Mouse (Mus musculus): Measurements from ENCODE around the gene Rps10.

Gene Rps10

GRCm38 (mm10) chr17:27636132-27637020, at the start of gene Rps10:
Gene Rps10, minus strand, starts transcription at chr17:27636669.
- peak in 1 of 2 experiments; percentile 49 for DNase-seq

GRCm38 (mm10) chr17:27685550-27685913, 49.1 kb upstream of the Rps10 start:
- peak in 1 of 2 experiments; percentile 41 for DNase-seq

GRCm38 (mm10) chr17:27684886-27685549, 48.5 kb upstream of the Rps10 start:
- peak; percentile 74 to 76 for DNase-seq

DNA sequence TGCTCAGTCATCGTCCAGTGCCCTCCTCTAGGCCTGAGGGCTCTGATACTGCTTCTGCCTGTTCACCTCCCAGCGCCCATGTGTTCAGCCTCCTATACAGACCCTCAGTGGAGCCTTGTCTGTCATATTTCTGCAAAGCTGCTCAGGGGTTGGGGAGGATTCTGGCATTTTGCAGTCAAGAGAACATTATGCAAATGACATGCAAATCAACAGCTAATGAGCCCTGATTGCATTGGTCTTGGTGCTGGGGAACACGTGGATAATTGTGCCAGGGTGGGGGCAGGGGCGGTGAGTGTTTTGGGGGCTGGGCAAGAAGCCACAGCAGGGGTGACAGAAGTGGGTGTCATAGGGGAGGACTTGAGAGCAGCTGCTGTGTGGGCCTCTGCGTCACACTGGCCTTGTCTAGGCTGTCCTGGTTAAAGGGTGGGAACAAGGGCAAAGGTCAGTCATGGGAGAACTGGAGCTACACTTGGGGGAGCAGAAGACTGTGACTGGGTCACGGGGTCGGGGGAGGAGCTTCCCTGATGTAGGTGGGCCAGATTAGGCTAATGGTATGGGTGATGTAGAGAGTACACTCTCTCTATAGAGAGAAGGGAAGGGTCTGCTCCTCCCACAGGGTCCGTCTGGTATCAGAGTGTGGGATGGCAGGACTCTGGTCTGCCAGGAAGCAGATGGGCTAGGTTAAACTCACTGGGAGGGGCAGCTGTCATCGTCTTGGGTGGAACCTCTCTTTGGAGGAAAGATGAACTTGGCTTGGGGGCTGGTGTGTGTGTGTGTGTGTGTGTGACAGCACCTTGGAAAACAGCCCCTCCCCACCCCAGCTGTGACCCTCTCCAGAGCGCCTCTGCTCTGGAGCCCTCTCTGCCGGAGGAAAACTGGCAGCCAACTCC, 42.7 kb upstream of the Rps10 start:
- DNase-seq: peak in 1 of 2 experiments; percentile 39

GRCm38 (mm10) chr17:27677756-27678155, 41.3 kb upstream of the Rps10 start:
- no peak for DNase-seq

GRCm38 (mm10) chr17:27676270-27676669, 39.8 kb upstream of the Rps10 start:
- no peak for DNase-seq

DNA sequence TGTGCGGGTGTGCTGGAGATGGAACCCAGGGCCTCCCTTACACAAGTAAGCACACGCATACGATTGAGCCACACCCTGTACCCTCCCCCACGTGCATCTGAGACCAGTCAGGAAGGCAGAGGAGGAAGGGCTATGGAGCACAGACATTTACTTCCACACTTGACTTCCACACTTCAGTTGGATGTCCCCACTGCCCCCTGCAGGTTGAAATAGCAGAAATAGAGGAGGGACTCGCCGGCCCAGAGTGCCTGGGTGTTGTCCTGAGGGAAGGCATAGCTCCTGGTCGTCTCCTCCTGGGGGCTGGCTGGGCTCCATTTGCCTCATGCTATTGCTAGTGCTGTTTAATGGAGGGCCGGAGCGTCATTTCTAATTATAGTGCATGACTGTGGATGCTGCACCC, 39.0 kb upstream of the Rps10 start:
- peak; percentile 50 to 54 for DNase-seq

- DNase-seq: peak in 1 of 2 experiments; percentile 51
These were observed 37.5 kb upstream of the Rps10 start for GRCm38 (mm10) chr17:27673945-27674344.

DNA sequence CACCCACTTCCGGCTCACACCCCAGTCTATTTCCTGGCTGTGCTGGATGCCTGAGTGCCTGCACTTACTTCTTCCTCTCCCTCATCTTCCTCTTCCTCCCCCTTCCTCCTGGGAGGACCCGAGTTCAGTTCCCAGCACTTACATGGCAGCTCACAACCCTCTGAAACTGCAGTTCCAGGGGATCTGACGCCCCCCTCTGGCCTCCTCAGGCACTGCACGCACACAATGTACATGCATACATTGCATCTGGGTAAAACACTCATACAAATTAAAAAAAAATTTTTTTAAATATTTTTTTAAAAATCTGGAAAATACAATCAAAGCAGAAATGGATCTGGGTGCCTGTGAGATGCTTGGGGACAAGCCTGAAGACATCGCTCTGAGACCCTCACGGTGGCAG, 35.3 kb upstream of the Rps10 start:
- DNase-seq: no peak

DNA sequence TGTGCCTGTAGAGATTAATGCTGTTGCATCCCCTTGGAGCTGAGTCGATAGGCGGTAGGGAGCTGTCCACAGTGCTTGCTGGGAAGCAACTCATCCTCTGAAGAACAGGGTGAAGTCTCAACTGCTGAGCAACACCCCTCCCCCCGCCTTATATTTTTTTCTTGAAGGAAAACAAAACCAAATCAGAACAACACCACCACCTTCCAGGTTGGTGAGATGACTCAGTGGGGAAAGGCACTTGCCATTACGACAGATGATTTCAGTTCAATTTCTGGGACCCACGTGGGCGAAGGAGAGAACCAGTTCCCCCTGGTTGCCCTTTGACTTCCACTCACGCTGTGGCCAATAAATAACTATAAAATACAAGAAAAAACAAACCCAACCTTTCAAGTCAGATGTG, 22.3 kb upstream of the Rps10 start:
- DNase-seq: no peak

- peak; percentile 84 to 86 for DNase-seq
These were observed 20.7 kb upstream of the Rps10 start for GRCm38 (mm10) chr17:27657123-27657522.

GRCm38 (mm10) chr17:27656414-27656813, 19.9 kb upstream of the Rps10 start:
- no peak for DNase-seq

DNA sequence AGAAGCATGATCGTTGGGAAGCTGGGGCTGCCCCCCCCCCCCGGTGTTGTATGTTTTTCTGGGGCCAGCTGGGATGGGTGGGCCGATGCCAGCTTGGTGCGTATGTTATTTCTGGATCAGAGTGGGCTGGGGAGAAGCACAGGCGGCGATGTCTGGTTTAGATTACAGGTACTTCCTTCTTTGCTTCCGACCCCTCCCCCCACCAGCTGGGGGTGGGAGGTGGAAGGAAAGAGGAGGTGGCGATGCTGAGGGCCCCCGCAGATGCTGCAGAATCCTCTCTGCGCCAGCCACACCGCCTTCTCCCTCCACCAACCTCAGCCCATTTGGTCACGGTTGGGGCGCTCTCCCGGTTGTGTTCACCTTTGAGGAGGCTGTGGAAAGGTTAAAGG, 19.5 kb upstream of the Rps10 start:
- peak; percentile 72 to 77 for DNase-seq

GRCm38 (mm10) chr17:27655089-27656010, 18.9 kb upstream of the Rps10 start, which contains the start of gene Pacsin1:
Gene Pacsin1, plus strand, starts transcription at chr17:27655509.
- DNase-seq: peak; percentile 90 to 94

- no peak for DNase-seq
These were observed 16.9 kb upstream of the Rps10 start for GRCm38 (mm10) chr17:27653253-27653959.

GRCm38 (mm10) chr17:27652046-27652790, 15.7 kb upstream of the Rps10 start:
- no peak for DNase-seq

- peak; percentile 55 for DNase-seq
These were observed 14.1 kb upstream of the Rps10 start for GRCm38 (mm10) chr17:27650586-27650985.

GRCm38 (mm10) chr17:27650160-27650559, 13.7 kb upstream of the Rps10 start:
- DNase-seq: peak; percentile 86 to 88

- peak; percentile 53 to 62 for DNase-seq
These were observed 9.3 kb upstream of the Rps10 start for GRCm38 (mm10) chr17:27645807-27646206.

GRCm38 (mm10) chr17:27644572-27644971, 8.1 kb upstream of the Rps10 start:
- no peak for DNase-seq

All from cerebellum, adult 18-20 months (tissue).